Mouse (Mus musculus): ENCODE data around the gene Foxj2. TPM values are rescaled to one million over a fixed set of nuclear protein-coding genes. Genes with fewer than 3 reads are reported as not detected.
A peak's percentile ranks its signal among the peaks of the same experiment; 100 is the strongest.

Gene Foxj2
- polyA plus RNA-seq, 1 experiment from 2014 or later, result 5.5 TPM

GRCm38 (mm10) chr6:122820799-122821650 lies 1.3 kb downstream of the Foxj2 start:
- no peaks in the 10 kb centered on the region for H3K36me3 ChIP-seq
- peak; percentile 49 for ATAC-seq (ENCODE audit: low FRiP score, low read depth)

GRCm38 (mm10) chr6:122821822-122822221 lies 2.1 kb downstream of the Foxj2 start:
- Histone ChIP-seq H3K9ac (no peak overlapping the region), H3K27me3 (replicated peaks) (0 out of 2 replicates have a peak, but pooled peaks cover 2% of the 10 kb centered on the region), H3K27ac (no peak overlapping the region), H3K4me2 (replicated peaks) (peak overlapping the region; percentile 91), H3K36me3 (no peaks in the 10 kb centered on the region), H3K9me3 (no peaks in the 10 kb centered on the region), H3K4me1 (peaks cover 33% of the 10 kb centered on the region), H3K4me3 (no peak overlapping the region)
- 81% methylated on average over 9 of the region's 9 CpGs for WGBS
- no peak for ATAC-seq (ENCODE audit: low FRiP score, low read depth)

More at GRCm38 (mm10) chr6:122820799-122821650, 1.3 kb downstream of the Foxj2 start:
- H3K4me3 ChIP-seq, result peak overlapping the region; percentile 84
- no peaks in the 10 kb centered on the region for H3K9me3 ChIP-seq
- peaks cover 26% of the 10 kb centered on the region for H3K4me1 ChIP-seq
- H3K4me2 ChIP-seq (replicated peaks), result peak overlapping the region; percentile 91
- 0 out of 2 replicates have a peak, but pooled peaks cover 2% of the 10 kb centered on the region for H3K27me3 ChIP-seq (replicated peaks)
- H3K9ac ChIP-seq, result peak overlapping the region; percentile 93; the same call in 1 of the 2 replicates
- WGBS, result 24% methylated on average over 15 of the region's 15 CpGs
- no peak overlapping the region for H3K27ac ChIP-seq

GRCm38 (mm10) chr6:122824086-122824485 lies 4.4 kb downstream of the Foxj2 start:
- H3K4me1 ChIP-seq, result peaks cover 33% of the 10 kb centered on the region
- 0 out of 2 replicates have a peak, but pooled peaks cover 2% of the 10 kb centered on the region for H3K27me3 ChIP-seq (replicated peaks)
- no peak overlapping the region for H3K4me2 ChIP-seq (replicated peaks)
- no peak for ATAC-seq (ENCODE audit: low FRiP score, low read depth)
- H3K4me3 ChIP-seq, result no peak overlapping the region
- no peak overlapping the region for H3K27ac ChIP-seq
- no peaks in the 10 kb centered on the region for H3K36me3 ChIP-seq
- WGBS, result 76% methylated on average over 10 of the region's 10 CpGs
- no peaks in the 10 kb centered on the region for H3K9me3 ChIP-seq
- no peak overlapping the region for H3K9ac ChIP-seq

- Histone ChIP-seq H3K4me3 (no peak overlapping the region), H3K27me3 (replicated peaks) (0 out of 2 replicates have a peak, but pooled peaks cover 2% of the 10 kb centered on the region), H3K4me1 (peaks cover 33% of the 10 kb centered on the region), H3K9ac (no peak overlapping the region), H3K4me2 (replicated peaks) (no peak overlapping the region), H3K27ac (no peak overlapping the region), H3K9me3 (no peaks in the 10 kb centered on the region), H3K36me3 (peaks cover 7% of the 10 kb centered on the region; the same call in 1 of the 2 replicates)
- no peak for ATAC-seq (ENCODE audit: low FRiP score, low read depth)
- WGBS, result 94% methylated on average over 9 of the region's 9 CpGs
Observed at GRCm38 (mm10) chr6:122825166-122825565, 5.5 kb downstream of the Foxj2 start.

GRCm38 (mm10) chr6:122825923-122826742 lies 6.4 kb downstream of the Foxj2 start:
- Histone ChIP-seq H3K27me3 (replicated peaks) (no peaks in the 10 kb centered on the region), H3K9ac (peak overlapping the region; percentile 48), H3K4me1 (peaks cover 25% of the 10 kb centered on the region), H3K36me3 (peaks cover 7% of the 10 kb centered on the region; the same call in 1 of the 2 replicates), H3K27ac (no peak overlapping the region), H3K4me3 (peak overlapping the region; percentile 25), H3K4me2 (replicated peaks) (peak overlapping the region; percentile 67), H3K9me3 (no peaks in the 10 kb centered on the region)
- 7% methylated on average over 24 of the region's 29 CpGs for WGBS
- peak; percentile 27; the same call in 1 of the 2 replicates for ATAC-seq (ENCODE audit: low FRiP score, low read depth)

GRCm38 (mm10) chr6:122828086-122828485 lies 8.4 kb downstream of the Foxj2 start:
- ATAC-seq (ENCODE audit: low FRiP score, low read depth), result no peak
- no peak overlapping the region for H3K9ac ChIP-seq
- H3K9me3 ChIP-seq, result no peaks in the 10 kb centered on the region
- no peak overlapping the region for H3K4me3 ChIP-seq
- H3K4me2 ChIP-seq (replicated peaks), result no peak overlapping the region
- 44% methylated on average over 13 of the region's 13 CpGs for WGBS
- H3K4me1 ChIP-seq, result peaks cover 12% of the 10 kb centered on the region
- no peak overlapping the region for H3K27ac ChIP-seq
- no peaks in the 10 kb centered on the region for H3K27me3 ChIP-seq (replicated peaks)
- peaks cover 17% of the 10 kb centered on the region; the same call in 1 of the 2 replicates for H3K36me3 ChIP-seq

- H3K9me3 ChIP-seq, result no peaks in the 10 kb centered on the region
- H3K4me1 ChIP-seq, result no peaks in the 10 kb centered on the region
- peaks cover 45% of the 10 kb centered on the region for H3K36me3 ChIP-seq
- 83% methylated on average over 7 of the region's 7 CpGs for WGBS
- H3K4me2 ChIP-seq (replicated peaks), result no peak overlapping the region
- ATAC-seq (ENCODE audit: low FRiP score, low read depth), result no peak
- H3K27ac ChIP-seq, result no peak overlapping the region
- no peaks in the 10 kb centered on the region for H3K27me3 ChIP-seq (replicated peaks)
- no peak overlapping the region for H3K9ac ChIP-seq
- no peak overlapping the region for H3K4me3 ChIP-seq
Observed at GRCm38 (mm10) chr6:122832880-122833279, 13.2 kb downstream of the Foxj2 start.

- WGBS, result 72% methylated on average over 4 of the region's 4 CpGs
- ATAC-seq (ENCODE audit: low FRiP score, low read depth), result no peak
- Histone ChIP-seq H3K27ac (no peak overlapping the region), H3K9ac (no peak overlapping the region), H3K4me1 (no peaks in the 10 kb centered on the region), H3K27me3 (replicated peaks) (no peaks in the 10 kb centered on the region), H3K36me3 (peaks cover 55% of the 10 kb centered on the region), H3K9me3 (no peaks in the 10 kb centered on the region), H3K4me3 (no peak overlapping the region), H3K4me2 (replicated peaks) (no peak overlapping the region)
Observed at GRCm38 (mm10) chr6:122834365-122834764, 14.7 kb downstream of the Foxj2 start.

- no peak for ATAC-seq (ENCODE audit: low FRiP score, low read depth)
- Histone ChIP-seq H3K27me3 (replicated peaks) (no peaks in the 10 kb centered on the region), H3K4me1 (no peaks in the 10 kb centered on the region), H3K4me3 (no peak overlapping the region), H3K4me2 (replicated peaks) (no peak overlapping the region), H3K36me3 (peaks cover 72% of the 10 kb centered on the region), H3K9ac (no peak overlapping the region), H3K9me3 (no peaks in the 10 kb centered on the region), H3K27ac (no peak overlapping the region)
- 95% methylated on average over 3 of the region's 3 CpGs for WGBS
Observed at GRCm38 (mm10) chr6:122836974-122837373, 17.3 kb downstream of the Foxj2 start.

GRCm38 (mm10) chr6:122837539-122837938 lies 17.8 kb downstream of the Foxj2 start:
- 87% methylated on average over 5 of the region's 5 CpGs for WGBS
- Histone ChIP-seq H3K27me3 (replicated peaks) (no peaks in the 10 kb centered on the region), H3K4me3 (no peak overlapping the region), H3K4me2 (replicated peaks) (no peak overlapping the region), H3K9me3 (no peaks in the 10 kb centered on the region), H3K4me1 (no peaks in the 10 kb centered on the region), H3K27ac (no peak overlapping the region), H3K36me3 (peaks cover 69% of the 10 kb centered on the region), H3K9ac (no peak overlapping the region)
- ATAC-seq (ENCODE audit: low FRiP score, low read depth), result no peak

- H3K27ac ChIP-seq, result no peak overlapping the region
- no peaks in the 10 kb centered on the region for H3K9me3 ChIP-seq
- H3K4me1 ChIP-seq, result no peaks in the 10 kb centered on the region
- H3K27me3 ChIP-seq (replicated peaks), result no peaks in the 10 kb centered on the region
- WGBS, result 73% methylated on average over 6 of the region's 6 CpGs
- peaks cover 50% of the 10 kb centered on the region for H3K36me3 ChIP-seq
- no peak overlapping the region for H3K9ac ChIP-seq
- H3K4me2 ChIP-seq (replicated peaks), result no peak overlapping the region
- ATAC-seq (ENCODE audit: low FRiP score, low read depth), result no peak
- no peak overlapping the region for H3K4me3 ChIP-seq
Observed at GRCm38 (mm10) chr6:122843759-122844158, 24.0 kb downstream of the Foxj2 start.

- H3K27me3 ChIP-seq (replicated peaks), result no peaks in the 10 kb centered on the region
- H3K4me2 ChIP-seq (replicated peaks), result no peak overlapping the region
- no peak overlapping the region for H3K27ac ChIP-seq
- H3K9me3 ChIP-seq, result no peaks in the 10 kb centered on the region
- 85% methylated on average over 2 of the region's 2 CpGs for WGBS
- no peak for ATAC-seq (ENCODE audit: low FRiP score, low read depth)
- H3K36me3 ChIP-seq, result no peaks in the 10 kb centered on the region
- H3K4me1 ChIP-seq, result no peaks in the 10 kb centered on the region
- H3K9ac ChIP-seq, result no peak overlapping the region
- no peak overlapping the region for H3K4me3 ChIP-seq
Observed at GRCm38 (mm10) chr6:122852696-122853095, 33.0 kb downstream of the Foxj2 start.
